Mouse (Mus musculus) stomach, postnatal 0 days (tissue): ENCODE measurements at regions not wholly inside any gene's neighbourhood (a gene's known extent, or its start where the extent isn't known, plus 50 kb on each side); places are given as distances from the start of the nearest gene placed in this dataset.

ENCODE experiments used
- ATAC-seq: fragments of 200-750 bp; cut with Nextera tagmentation; 2 replicates; pipeline ENCODE4 v1.8.0; 2017; ENCODE audit not compliant: low FRiP score, low TSS enrichment
- DNase-seq: peaks from one replicate; pipeline ENCODE4 v3.0.0-alpha.2; 2016; ENCODE audit warnings: low spot score
- H3K27ac ChIP-seq: fragments of 300-500 bp; sonication (generic); replicated peaks from 2 replicates; pipeline ENCODE4 v1.5.1; 2014; ENCODE audit warnings: mild to moderate bottlenecking, control low read depth
- H3K27me3 ChIP-seq: fragments of 300-500 bp; sonication (generic); 2 replicates; pipeline ENCODE4 v1.6.1; 2014; ENCODE audit warnings: low read length; ENCODE audit not compliant: control insufficient read depth, insufficient read depth
- H3K36me3 ChIP-seq: fragments of 300-500 bp; sonication (generic); 2 replicates; pipeline ENCODE4 v1.6.1; 2014; ENCODE audit warnings: low read length, mixed read lengths; ENCODE audit not compliant: control insufficient read depth, insufficient read depth
- H3K4me1 ChIP-seq: fragments of 300-500 bp; sonication (generic); replicated peaks from 2 replicates; pipeline ENCODE4 v1.6.1; 2014; ENCODE audit warnings: antibody characterized with exemption; ENCODE audit not compliant: control insufficient read depth, insufficient read depth
- H3K4me2 ChIP-seq: fragments of 300-500 bp; sonication (generic); replicated peaks from 2 replicates; pipeline ENCODE4 v1.6.1; 2014; ENCODE audit warnings: low read depth, mild to moderate bottlenecking, control low read depth, moderate library complexity
- H3K4me3 ChIP-seq: fragments of 300-500 bp; sonication (generic); 2 replicates; pipeline ENCODE4 v1.5.1; 2014; ENCODE audit warnings: low read depth, low read length, control low read depth
- H3K9ac ChIP-seq: fragments of 300-500 bp; sonication (generic); 2 replicates; pipeline ENCODE4 v1.6.1; 2014; ENCODE audit warnings: mild to moderate bottlenecking, low read length, control low read depth, mixed read lengths
- H3K9me3 ChIP-seq: fragments of 300-500 bp; sonication (generic); 2 replicates; pipeline ENCODE4 v1.6.1; 2016; ENCODE audit warnings: low read length; ENCODE audit not compliant: control insufficient read depth
- CTCF ChIP-seq: IDR thresholded peaks from 2 replicates; pipeline ENCODE4 v1.5.1; 2016; ENCODE audit warnings: antibody characterized with exemption, low read depth, mild to moderate bottlenecking, moderate library complexity
- EP300 ChIP-seq: optimal IDR thresholded peaks from 2 replicates; pipeline ENCODE3; 2016; ENCODE audit warnings: antibody characterized with exemption
- WGBS: fragments of 180-500 bp; shearing (Covaris S2); extraction: QIAGEN DNeasy Blood & Tissue Kit; methylation state at CpG from one replicate; pipeline ENCODE4 v1.1.7; 2014; 5-methylcytosine and 5-hydroxymethylcytosine counted together

DNA sequence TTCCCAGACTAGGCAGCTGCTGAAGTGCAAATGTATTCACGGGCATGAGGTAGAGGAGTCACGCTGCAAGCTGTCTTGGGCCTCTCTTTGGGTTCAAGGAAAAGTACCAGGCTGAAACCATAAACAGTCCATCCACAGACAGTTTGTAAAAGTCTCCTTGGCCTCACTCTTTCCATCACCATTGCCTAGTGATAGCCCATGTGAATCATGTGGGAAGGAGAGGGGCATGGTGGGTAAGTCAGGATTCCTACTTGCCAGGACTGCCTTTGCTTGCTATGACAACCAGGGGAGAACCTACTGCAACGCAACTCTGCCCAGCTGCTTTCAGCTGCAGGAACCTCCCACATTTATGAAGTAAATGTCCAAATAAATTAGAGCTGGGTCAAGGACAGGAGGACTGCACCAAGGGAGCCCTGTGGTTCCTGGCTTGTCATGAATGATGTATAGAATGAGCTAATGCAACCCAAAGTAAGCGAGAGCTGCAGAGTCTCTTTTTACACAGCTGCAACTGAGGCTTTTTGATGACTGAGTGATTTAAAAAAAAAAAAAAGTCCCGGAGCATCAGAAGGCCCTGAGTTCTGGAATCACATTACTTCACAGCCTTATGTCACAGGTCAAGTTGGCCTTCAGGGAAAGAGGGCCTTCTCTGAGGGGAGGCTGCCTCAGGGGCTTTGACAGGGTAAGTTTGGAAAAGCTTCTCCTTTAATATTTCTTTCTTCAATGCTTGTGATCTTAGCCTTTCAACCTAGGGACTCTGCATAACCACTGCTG is 420.7 kb upstream of the Slc30a5 start:
- H3K4me1 ChIP-seq: no peaks in the 10 kb centered on the region
- no peak overlapping the region for H3K27ac ChIP-seq
- no peak overlapping the region for H3K4me3 ChIP-seq
- H3K9ac ChIP-seq: no peak overlapping the region
- H3K27me3 ChIP-seq: no peaks in the 10 kb centered on the region
- no peak overlapping the region for H3K4me2 ChIP-seq
- WGBS: 49% methylated on average over 5 of the region's 5 CpGs
- H3K36me3 ChIP-seq: no peaks in the 10 kb centered on the region
- DNase-seq (no peak), ATAC-seq (no peak)
- no peak for TF ChIP-seq EP300
- TF ChIP-seq CTCF: no peak
- H3K9me3 ChIP-seq: no peaks in the 10 kb centered on the region

DNA sequence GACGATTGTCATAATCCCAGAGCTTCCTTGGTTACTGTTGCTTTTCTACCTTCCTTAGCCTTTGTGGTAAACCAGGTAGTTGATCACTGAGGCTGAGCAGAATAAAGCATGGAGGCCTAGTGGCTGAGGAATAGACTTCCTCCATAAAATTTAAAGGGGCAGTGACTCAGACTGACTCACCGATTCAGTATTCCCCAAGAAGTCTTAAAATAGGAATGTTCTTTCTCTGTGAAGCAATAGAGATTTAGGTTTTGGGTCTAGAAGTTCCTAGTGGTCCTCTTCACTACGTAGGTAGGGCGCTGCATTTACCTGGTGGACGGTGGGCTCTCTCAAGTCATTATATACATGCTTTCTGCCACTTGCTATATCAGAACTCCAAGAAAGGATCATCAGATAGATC is 416.1 kb upstream of the Slc30a5 start:
- no peaks in the 10 kb centered on the region for H3K36me3 ChIP-seq
- no peak overlapping the region for H3K4me2 ChIP-seq
- H3K9me3 ChIP-seq: no peaks in the 10 kb centered on the region
- H3K9ac ChIP-seq: no peak overlapping the region
- no peaks in the 10 kb centered on the region for H3K27me3 ChIP-seq
- ATAC-seq (no peak), DNase-seq (no peak)
- TF ChIP-seq CTCF (no peak), EP300 (no peak)
- no peak overlapping the region for H3K27ac ChIP-seq
- WGBS: 88% methylated on average over 5 of the region's 5 CpGs
- H3K4me3 ChIP-seq: no peak overlapping the region
- H3K4me1 ChIP-seq: no peaks in the 10 kb centered on the region

DNA sequence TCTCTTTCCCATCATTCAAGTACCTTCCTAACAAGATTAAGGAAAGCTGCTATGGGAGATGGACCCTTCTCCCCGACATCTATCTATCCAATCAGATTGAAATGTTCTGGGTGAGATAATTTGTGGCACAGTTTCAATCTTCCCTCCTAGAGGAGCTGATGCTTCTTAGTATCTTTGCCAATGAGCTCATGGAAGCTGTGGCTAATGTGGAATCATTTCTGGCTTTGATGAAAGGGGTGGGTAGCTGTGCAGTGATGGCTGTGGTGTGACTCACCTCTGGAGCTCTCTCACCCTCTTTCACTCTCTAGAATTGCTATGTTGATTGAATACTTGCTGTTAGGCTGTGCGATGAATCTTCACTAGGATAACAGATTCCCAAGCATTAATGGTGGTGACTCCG is 411.1 kb upstream of the Slc30a5 start:
- WGBS: 82% methylated on average over 3 of the region's 3 CpGs
- DNase-seq: no peak
- H3K9ac ChIP-seq: no peak overlapping the region
- no peaks in the 10 kb centered on the region for H3K4me1 ChIP-seq
- no peak overlapping the region for H3K27ac ChIP-seq
- no peak overlapping the region for H3K4me2 ChIP-seq
- no peak for ATAC-seq
- H3K9me3 ChIP-seq: no peaks in the 10 kb centered on the region
- H3K4me3 ChIP-seq: no peak overlapping the region
- TF ChIP-seq EP300: no peak
- no peak for TF ChIP-seq CTCF
- no peaks in the 10 kb centered on the region for H3K36me3 ChIP-seq
- H3K27me3 ChIP-seq: no peaks in the 10 kb centered on the region

DNA sequence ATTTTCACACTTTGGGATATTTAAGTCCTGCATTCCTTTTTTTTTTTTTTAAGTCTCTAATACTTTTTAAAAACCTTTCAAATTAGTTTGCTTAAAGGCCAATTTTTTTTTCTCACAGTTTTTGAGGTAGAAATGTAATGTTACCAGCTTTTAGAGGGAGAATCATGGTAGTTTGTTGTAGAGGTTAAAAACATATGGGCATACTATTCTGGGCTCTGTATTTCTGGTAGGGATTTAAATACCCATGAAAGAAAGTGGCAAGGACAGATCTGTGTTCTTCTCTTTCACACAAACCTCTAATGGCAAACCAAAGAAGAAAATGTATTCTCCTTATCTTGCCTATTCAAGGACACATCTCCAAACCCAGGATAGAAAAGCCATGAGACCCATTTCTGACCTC is 405.6 kb upstream of the Slc30a5 start:
- no peak for TF ChIP-seq CTCF
- no peak for TF ChIP-seq EP300
- ATAC-seq: no peak

DNA sequence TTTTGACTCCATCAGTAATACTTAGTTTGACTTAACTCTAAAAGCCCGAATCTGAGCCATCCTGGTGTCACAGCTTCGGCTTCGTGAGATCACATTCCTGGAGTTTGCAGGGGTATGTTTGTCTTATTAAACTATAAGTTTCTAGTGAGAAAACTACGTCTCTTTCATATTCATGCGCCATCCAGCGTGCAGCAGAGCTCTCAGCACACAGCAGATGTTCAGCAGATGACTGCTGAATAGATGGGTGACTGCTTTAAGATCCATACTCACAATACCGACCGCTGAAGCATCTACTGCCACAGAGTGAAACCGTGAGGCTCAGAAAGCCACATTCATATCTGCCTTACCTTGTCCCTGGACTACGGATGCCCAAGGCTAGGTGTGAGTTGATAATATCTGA is 403.8 kb upstream of the Slc30a5 start:
- Histone ChIP-seq H3K4me3 (no peak overlapping the region), H3K9me3 (no peaks in the 10 kb centered on the region), H3K36me3 (no peaks in the 10 kb centered on the region), H3K9ac (no peak overlapping the region), H3K27me3 (no peaks in the 10 kb centered on the region), H3K4me2 (no peak overlapping the region), H3K4me1 (no peaks in the 10 kb centered on the region), H3K27ac (no peak overlapping the region)
- ATAC-seq (no peak), DNase-seq (no peak)
- TF ChIP-seq EP300 (no peak), CTCF (no peak)
- 81% methylated on average over 10 of the region's 10 CpGs for WGBS

More for the DNA sequence above, 405.6 kb upstream of the Slc30a5 start:
- Histone ChIP-seq H3K36me3 (no peaks in the 10 kb centered on the region), H3K27me3 (no peaks in the 10 kb centered on the region), H3K4me3 (no peak overlapping the region), H3K4me1 (no peaks in the 10 kb centered on the region), H3K9ac (no peak overlapping the region), H3K4me2 (no peak overlapping the region), H3K9me3 (no peaks in the 10 kb centered on the region), H3K27ac (no peak overlapping the region)
- DNase-seq: no peak

DNA sequence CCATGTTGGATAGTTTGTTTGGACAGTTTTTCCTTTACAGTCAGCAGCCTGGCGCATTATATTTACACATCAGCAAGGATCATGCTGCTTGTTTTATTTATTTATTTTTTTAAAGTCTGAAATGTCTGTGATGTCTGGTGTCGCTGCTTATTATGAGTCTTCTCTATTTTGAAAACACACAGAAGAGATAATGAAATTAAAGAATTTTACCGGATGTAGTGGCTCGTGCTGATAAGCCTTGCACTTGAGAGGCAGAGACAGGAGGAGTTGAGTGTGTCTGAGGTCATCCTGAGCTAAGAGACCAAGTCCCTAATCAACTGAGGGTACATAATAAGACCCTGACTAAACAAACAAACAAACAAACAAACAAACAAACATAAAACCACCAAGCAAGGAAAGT is 402.6 kb upstream of the Slc30a5 start:
- Histone ChIP-seq H3K27ac (no peak overlapping the region), H3K36me3 (no peaks in the 10 kb centered on the region), H3K27me3 (no peaks in the 10 kb centered on the region), H3K4me3 (no peak overlapping the region), H3K9me3 (no peaks in the 10 kb centered on the region), H3K4me1 (no peaks in the 10 kb centered on the region), H3K4me2 (no peak overlapping the region), H3K9ac (no peak overlapping the region)
- DNase-seq (no peak), ATAC-seq (no peak)
- no peak for TF ChIP-seq EP300
- no peak for TF ChIP-seq CTCF
- 90% methylated on average over 4 of the region's 4 CpGs for WGBS
